Mouse (Mus musculus) frontal cortex, adult (tissue): ENCODE measurements at regions not wholly inside any gene's neighbourhood (a gene's known extent, or its start where the extent isn't known, plus 50 kb on each side); places are given as distances from the start of the nearest gene placed in this dataset.

ENCODE experiments used
- ATAC-seq: cut with Nextera tagmentation; 2 replicates; pipeline ENCODE4 v1.9.2; 2017; ENCODE audit warnings: mild to moderate bottlenecking, moderate library complexity, mixed read lengths; ENCODE audit not compliant: low TSS enrichment

DNA sequence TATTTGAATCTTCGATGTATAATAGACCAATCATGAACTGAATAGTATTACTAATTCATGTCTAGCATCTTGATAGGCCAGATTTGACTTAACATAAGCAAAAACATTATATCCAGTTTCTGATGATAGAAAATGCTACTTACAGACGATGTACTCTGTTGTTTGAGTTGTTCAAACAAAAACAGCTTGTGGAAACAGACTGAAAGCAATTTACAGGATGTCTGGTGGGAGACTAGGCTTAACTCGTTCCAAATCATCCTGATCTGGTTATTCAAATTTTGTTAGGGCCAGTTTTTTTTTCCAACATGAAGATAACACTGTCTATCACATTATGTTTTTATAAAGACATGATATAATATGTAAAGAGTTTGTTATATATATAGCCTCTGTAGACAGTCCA, 369.4 kb upstream of the Igbp1b start:
- ATAC-seq = no peak

- ATAC-seq = no peak
These were observed 356.2 kb upstream of the Igbp1b start for GRCm38 (mm10) chr6:139014526-139014925.

- no peak for ATAC-seq
These were observed 352.2 kb upstream of the Igbp1b start for GRCm38 (mm10) chr6:139010501-139010900.
